Mouse (Mus musculus) small intestine, adult 2 months (tissue): ENCODE data around the gene Habp2. TPM values are rescaled to one million over a fixed set of nuclear protein-coding genes. Genes with fewer than 3 reads are reported as not detected.

Experiments used
- H3K27ac ChIP-seq: fragments of 200-500 bp; 2 replicates; pipeline ENCODE4 v1.5.1; 2012; ENCODE audit warnings: low read depth, low read length, control low read depth, inconsistent platforms; ENCODE audit not compliant: insufficient read depth
- H3K27me3 ChIP-seq: fragments of 200-500 bp; 2 replicates; pipeline ENCODE4 v1.6.1; 2012; ENCODE audit warnings: mild to moderate bottlenecking, moderate library complexity, low read length, inconsistent platforms; ENCODE audit not compliant: control insufficient read depth, insufficient read depth
- H3K36me3 ChIP-seq: fragments of 200-500 bp; 2 replicates; pipeline ENCODE4 v1.6.1; 2012; ENCODE audit warnings: mild to moderate bottlenecking, low read length, control low read depth, inconsistent platforms; ENCODE audit not compliant: control insufficient read depth, insufficient read depth
- H3K4me1 ChIP-seq: fragments of 200-500 bp; 2 replicates; pipeline ENCODE4 v1.6.1; 2012; ENCODE audit warnings: low read length, inconsistent platforms, mixed read lengths; ENCODE audit not compliant: control insufficient read depth, insufficient read depth, insufficient read length
- H3K4me3 ChIP-seq: fragments of 200-500 bp; 2 replicates; pipeline ENCODE4 v1.5.1; 2012; ENCODE audit warnings: low read depth, mild to moderate bottlenecking, control low read depth, inconsistent platforms, low read length, moderate library complexity
- CTCF ChIP-seq: fragments of 200-500 bp; IDR thresholded peaks from 2 replicates; pipeline ENCODE4 v1.5.1; 2012; ENCODE audit warnings: low read depth, mild to moderate bottlenecking, control low read depth, inconsistent platforms, low read length, moderate library complexity, mixed read lengths; ENCODE audit not compliant: insufficient replicate concordance, insufficient read length; ENCODE audit errors: extremely low read depth
- POLR2A ChIP-seq: fragments of 200-500 bp; IDR thresholded peaks from 2 replicates; pipeline ENCODE4 v1.6.1; 2012; ENCODE audit warnings: low read depth, mild to moderate bottlenecking, control low read depth, inconsistent platforms, low read length, moderate library complexity
- WGBS: fragments of 180-500 bp; shearing (Covaris S2); methylation state at CpG from one replicate; pipeline ENCODE4 v1.1.7; 2018; 5-methylcytosine and 5-hydroxymethylcytosine counted together
- polyA plus RNA-seq: library from polyadenylated mRNA; depleted of rRNA; stranded (reverse); fragments of >200 nt; gene quantifications from 2 replicates; pipeline ENCODE4 v1.2.3, GENCODE M21; 2012

The Habp2 gene
- polyA plus RNA-seq, 1 experiment = 39.2 TPM

DNA sequence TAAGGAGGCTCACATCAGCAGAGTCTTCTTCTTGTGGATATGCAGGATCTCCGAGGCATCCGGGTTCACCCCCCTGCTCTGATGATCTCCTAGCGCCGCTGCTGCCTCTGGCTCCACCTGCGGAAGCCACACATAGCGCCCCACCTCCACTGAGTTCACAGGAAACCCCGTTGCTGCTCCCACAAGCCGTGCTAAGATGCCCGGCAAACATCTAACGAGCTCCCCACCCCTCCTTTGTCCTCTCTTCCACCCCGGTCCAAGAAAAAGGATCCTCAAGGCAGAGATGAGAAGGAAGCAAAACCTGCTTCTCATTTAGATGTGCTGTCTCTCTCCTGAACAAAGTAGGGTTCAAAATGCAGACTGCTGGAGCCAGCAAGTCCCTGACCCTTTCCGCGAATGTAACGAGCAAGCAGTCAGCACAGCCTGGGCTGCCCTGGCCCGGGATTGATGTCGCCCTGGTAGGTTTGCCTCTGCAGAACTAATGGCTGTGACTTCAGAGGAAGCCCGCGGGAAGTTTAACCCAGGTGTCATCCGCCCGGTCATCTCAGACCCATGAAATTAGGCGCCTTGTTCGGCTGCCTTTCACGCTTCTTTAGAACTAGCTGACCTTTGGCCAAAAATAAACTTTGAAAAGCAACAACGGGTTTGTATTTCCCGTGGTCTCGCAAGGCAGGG is 33.4 kb downstream of the Habp2 start:
- Histone ChIP-seq H3K4me3 (no peak overlapping the region), H3K27me3 (no peaks in the 10 kb centered on the region), H3K27ac (no peak overlapping the region), H3K4me1 (no peaks in the 10 kb centered on the region), H3K36me3 (no peaks in the 10 kb centered on the region)
- TF ChIP-seq POLR2A = no peak
- 41% methylated on average over 26 of the region's 26 CpGs for WGBS

DNA sequence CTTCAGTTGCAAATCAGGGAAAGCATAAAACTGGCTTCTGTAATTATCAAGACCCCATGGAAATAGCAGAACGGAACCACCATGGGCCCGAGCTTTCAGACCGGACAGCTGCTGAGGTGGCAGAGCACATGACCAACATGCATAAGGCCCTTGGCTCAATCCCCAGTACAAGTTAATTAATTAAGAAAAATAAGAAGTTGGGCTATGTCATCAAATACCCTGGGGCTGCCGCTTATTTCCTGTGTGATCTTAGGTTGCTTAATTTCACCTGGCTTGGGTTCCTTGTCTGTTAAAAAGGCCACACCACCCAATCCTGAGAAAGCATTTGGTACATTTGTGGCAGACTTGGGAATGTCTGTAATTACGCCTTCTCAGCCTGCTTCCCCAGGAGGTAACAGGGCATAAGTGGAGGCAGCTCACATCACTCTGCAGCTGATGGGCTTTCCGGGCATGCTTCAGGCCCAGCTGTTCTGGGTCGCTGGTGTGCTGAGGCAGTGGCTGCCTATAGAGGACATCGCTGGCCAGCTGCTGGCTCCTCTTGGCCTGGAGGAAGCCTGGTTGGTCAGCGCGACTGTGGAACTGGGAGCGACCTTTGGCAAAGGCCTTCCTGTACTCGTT is 34.5 kb downstream of the Habp2 start:
- no peaks in the 10 kb centered on the region for H3K27me3 ChIP-seq
- no peak overlapping the region for H3K27ac ChIP-seq
- 86% methylated on average over 12 of the region's 12 CpGs for WGBS
- H3K36me3 ChIP-seq = no peaks in the 10 kb centered on the region
- H3K4me3 ChIP-seq = no peak overlapping the region
- H3K4me1 ChIP-seq = no peaks in the 10 kb centered on the region
- TF ChIP-seq CTCF (no peak), POLR2A (no peak)

DNA sequence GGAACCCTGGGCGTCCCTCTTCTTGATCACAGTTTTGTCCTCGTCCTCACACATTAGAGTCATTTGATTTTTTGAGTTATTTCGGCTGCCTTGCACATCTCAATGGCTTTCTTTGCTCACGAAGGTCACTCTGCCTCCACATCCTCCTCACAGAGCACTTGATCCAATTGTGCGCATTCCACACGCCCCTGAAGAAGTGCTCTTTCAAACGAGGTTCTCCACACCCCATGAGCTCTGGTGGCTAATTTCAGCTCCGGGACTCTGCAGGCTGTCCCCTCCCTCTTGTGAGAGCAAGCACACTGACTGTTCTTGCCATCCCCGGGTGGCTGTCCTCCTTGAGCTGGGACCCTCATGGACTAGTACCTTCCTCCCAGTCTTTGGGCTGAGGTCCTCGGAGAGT is 38.7 kb downstream of the Habp2 start:
- H3K27me3 ChIP-seq = no peaks in the 10 kb centered on the region
- WGBS = 72% methylated on average over 10 of the region's 10 CpGs
- no peak overlapping the region for H3K27ac ChIP-seq
- no peak for TF ChIP-seq CTCF
- TF ChIP-seq POLR2A = no peak
- no peaks in the 10 kb centered on the region for H3K4me1 ChIP-seq
- H3K36me3 ChIP-seq = no peaks in the 10 kb centered on the region
- no peak overlapping the region for H3K4me3 ChIP-seq

DNA sequence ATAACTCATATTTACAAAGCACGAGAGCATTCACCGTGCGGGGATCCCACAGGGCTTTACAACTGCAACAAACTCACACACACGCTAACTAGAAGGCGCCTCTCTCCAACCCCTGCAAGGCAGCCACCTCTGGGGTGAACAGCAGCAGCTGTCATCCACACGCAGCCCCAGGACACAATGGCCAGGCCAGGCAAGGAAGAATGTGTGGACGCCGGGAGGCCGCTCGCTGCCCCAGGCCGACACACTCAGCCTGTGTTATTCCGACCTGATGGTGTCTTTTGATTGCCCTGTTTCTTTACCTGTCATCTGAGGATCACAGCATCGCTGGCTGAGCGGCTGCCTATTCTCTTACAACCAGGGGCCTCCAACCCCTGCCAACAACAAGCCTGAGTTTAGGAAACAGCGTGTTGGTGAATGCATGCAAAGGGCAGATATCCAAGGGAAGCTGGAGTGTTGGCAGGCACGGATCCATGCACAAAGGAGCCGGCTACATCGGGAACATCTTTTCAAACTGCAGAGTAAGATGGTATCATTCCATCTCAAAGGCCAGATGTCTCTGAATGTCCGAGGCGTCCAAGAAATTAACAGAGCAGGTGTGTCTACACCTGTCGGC is 39.4 kb downstream of the Habp2 start:
- 84% methylated on average over 21 of the region's 21 CpGs for WGBS
- Histone ChIP-seq H3K36me3 (no peaks in the 10 kb centered on the region), H3K4me3 (no peak overlapping the region), H3K4me1 (no peaks in the 10 kb centered on the region), H3K27ac (no peak overlapping the region), H3K27me3 (no peaks in the 10 kb centered on the region)
- TF ChIP-seq POLR2A = no peak
- no peak for TF ChIP-seq CTCF

DNA sequence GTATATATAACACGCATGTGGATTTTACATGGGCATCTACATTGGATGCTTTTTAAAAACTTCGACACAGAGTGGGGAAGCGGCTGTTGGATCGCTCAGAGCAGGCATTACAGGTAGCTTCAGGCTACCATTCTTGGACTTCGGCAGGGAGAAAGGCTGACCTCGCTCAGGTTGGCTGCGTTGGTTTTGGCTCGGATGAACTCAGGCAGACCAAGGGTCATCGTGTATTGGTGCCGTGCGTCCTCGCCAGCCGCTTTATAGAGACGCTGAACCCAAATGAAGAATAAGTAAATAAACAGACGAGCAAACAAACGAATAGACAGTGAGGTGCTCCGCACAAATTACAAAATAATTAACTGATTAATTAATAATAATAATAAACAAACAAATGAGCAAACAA is 49.4 kb downstream of the Habp2 start:
- Histone ChIP-seq H3K36me3 (no peaks in the 10 kb centered on the region), H3K27me3 (no peaks in the 10 kb centered on the region), H3K4me1 (no peaks in the 10 kb centered on the region), H3K27ac (no peak overlapping the region), H3K4me3 (no peak overlapping the region)
- 82% methylated on average over 17 of the region's 17 CpGs for WGBS
- no peak for TF ChIP-seq CTCF
- no peak for TF ChIP-seq POLR2A

DNA sequence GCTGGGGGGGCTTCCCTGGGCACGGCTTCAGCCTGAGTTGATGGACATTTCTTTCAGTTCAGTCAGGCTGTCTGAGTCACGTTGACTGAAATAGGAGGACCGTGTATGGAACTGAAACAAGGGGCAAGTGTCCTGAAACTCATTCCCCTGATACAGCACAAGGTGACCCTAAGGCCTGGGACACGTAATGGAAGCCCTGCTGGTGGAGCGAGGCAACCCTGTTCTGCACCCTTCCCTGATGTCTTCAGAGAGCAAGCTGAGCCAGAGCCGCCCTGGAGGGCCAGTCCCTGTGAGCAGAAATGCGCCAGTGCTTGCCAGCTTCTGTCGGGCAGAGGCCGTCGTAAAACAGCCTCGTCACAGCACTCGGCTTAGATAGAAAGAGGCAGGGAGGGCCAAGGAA is 49.9 kb downstream of the Habp2 start:
- no peaks in the 10 kb centered on the region for H3K27me3 ChIP-seq
- H3K4me3 ChIP-seq = no peak overlapping the region
- no peak overlapping the region for H3K27ac ChIP-seq
- 37% methylated on average over 12 of the region's 12 CpGs for WGBS
- H3K36me3 ChIP-seq = no peaks in the 10 kb centered on the region
- TF ChIP-seq CTCF (no peak), POLR2A (no peak)
- no peaks in the 10 kb centered on the region for H3K4me1 ChIP-seq

DNA sequence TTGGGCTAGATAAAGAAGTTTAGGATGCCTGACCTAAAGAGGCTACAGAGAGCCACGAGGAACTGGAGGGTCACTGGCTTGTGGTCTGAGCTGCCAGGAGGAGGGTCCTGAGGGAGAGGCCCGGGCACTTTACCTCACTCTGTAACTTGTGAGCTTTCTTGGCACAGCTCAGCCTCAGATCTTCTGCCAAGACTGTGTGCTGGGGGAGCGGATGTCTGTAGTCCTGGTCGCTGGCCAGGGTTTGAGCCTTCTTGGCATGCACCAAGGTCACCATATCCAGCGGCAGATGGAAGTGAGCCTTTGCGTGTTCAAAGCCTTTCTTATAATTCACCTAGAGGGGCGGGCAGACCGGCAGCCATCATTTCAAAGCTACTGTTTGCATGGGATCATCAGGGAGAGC is 55.1 kb downstream of the Habp2 start:
- 54% methylated on average over 8 of the region's 8 CpGs for WGBS
- H3K27me3 ChIP-seq = no peaks in the 10 kb centered on the region
- TF ChIP-seq CTCF (no peak), POLR2A (no peak)
- no peaks in the 10 kb centered on the region for H3K4me1 ChIP-seq
- no peak overlapping the region for H3K4me3 ChIP-seq
- no peak overlapping the region for H3K27ac ChIP-seq
- H3K36me3 ChIP-seq = no peaks in the 10 kb centered on the region
